Mouse (Mus musculus) lung, embryonic 15.5 days (tissue): Measurements from ENCODE around the gene Tmem176a. TPM values are rescaled to one million over a fixed set of nuclear protein-coding genes. Genes with fewer than 3 reads are reported as not detected.
A peak's percentile ranks its signal among the peaks of the same experiment; 100 is the strongest.

ENCODE experiments used
- ATAC-seq: fragments of 200-750 bp; cut with Nextera tagmentation; 2 replicates; pipeline ENCODE4 v1.8.0; 2017; ENCODE audit warnings: moderate number of reproducible peaks, borderline replicate concordance; ENCODE audit not compliant: low FRiP score, low TSS enrichment; ENCODE audit errors: extremely low read depth
- H3K27ac ChIP-seq: fragments of 300-500 bp; sonication (generic); 2 replicates; pipeline ENCODE4 v1.5.1; 2015; ENCODE audit warnings: moderate library complexity, mild to moderate bottlenecking, inconsistent platforms
- H3K27me3 ChIP-seq: fragments of 300-500 bp; sonication (generic); 2 replicates; pipeline ENCODE4 v1.6.1; 2015; ENCODE audit warnings: inconsistent platforms
- H3K36me3 ChIP-seq: fragments of 300-500 bp; sonication (generic); 2 replicates; pipeline ENCODE4 v1.6.1; 2015; ENCODE audit warnings: inconsistent platforms
- H3K4me1 ChIP-seq: fragments of 300-500 bp; sonication (generic); 2 replicates; pipeline ENCODE4 v1.6.1; 2015; ENCODE audit warnings: inconsistent platforms
- H3K4me2 ChIP-seq: fragments of 300-500 bp; sonication (generic); 2 replicates; pipeline ENCODE4 v1.6.1; 2015; ENCODE audit warnings: inconsistent platforms, mild to moderate bottlenecking, moderate library complexity
- H3K4me3 ChIP-seq: fragments of 300-500 bp; sonication (generic); 2 replicates; pipeline ENCODE4 v1.5.1; 2015; ENCODE audit warnings: mild to moderate bottlenecking, inconsistent platforms
- H3K9ac ChIP-seq: fragments of 300-500 bp; sonication (generic); 2 replicates; pipeline ENCODE4 v1.6.1; 2015; ENCODE audit warnings: inconsistent platforms
- H3K9me3 ChIP-seq: fragments of 300-500 bp; sonication (generic); 2 replicates; pipeline ENCODE4 v1.6.1; 2016; ENCODE audit warnings: inconsistent platforms
- WGBS: fragments of 180-500 bp; shearing (Covaris S2); methylation state at CpG from one replicate; pipeline ENCODE4 v1.1.7; 2015; 5-methylcytosine and 5-hydroxymethylcytosine counted together
- polyA plus RNA-seq: library from polyadenylated mRNA; unstranded; fragments of >200 nt; fragmentation: Nextera tagmentation; extraction: Ambion mirVana; gene quantifications from 2 replicates; pipeline ENCODE4 v1.2.1, GENCODE M21; 2015

Gene Tmem176a
- polyA plus RNA-seq, 1 experiment from 2014 or later = 226 TPM

GRCm38 (mm10) chr6:48829651-48830050 is 11.1 kb upstream of the Tmem176a start:
- Histone ChIP-seq H3K9ac (no peak overlapping the region), H3K4me3 (no peak overlapping the region), H3K9me3 (no peaks in the 10 kb centered on the region), H3K27me3 (no peaks in the 10 kb centered on the region), H3K4me1 (peaks cover 20% of the 10 kb centered on the region), H3K36me3 (peaks cover 26% of the 10 kb centered on the region), H3K4me2 (no peak overlapping the region), H3K27ac (peak overlapping the region; percentile 24; the same call in 1 of the 2 replicates)
- ATAC-seq = no peak; the same call in 1 of the 2 replicates

GRCm38 (mm10) chr6:48830241-48830640 is 10.5 kb upstream of the Tmem176a start:
- peaks cover 16% of the 10 kb centered on the region for H3K4me1 ChIP-seq
- no peak overlapping the region for H3K4me3 ChIP-seq
- no peak overlapping the region for H3K9ac ChIP-seq
- 11% methylated on average over 1 of the region's 1 CpGs for WGBS
- no peaks in the 10 kb centered on the region for H3K27me3 ChIP-seq
- H3K27ac ChIP-seq = no peak overlapping the region
- ATAC-seq = no peak
- no peak overlapping the region for H3K4me2 ChIP-seq
- peaks cover 32% of the 10 kb centered on the region for H3K36me3 ChIP-seq
- H3K9me3 ChIP-seq = no peaks in the 10 kb centered on the region

GRCm38 (mm10) chr6:48831141-48831540 is 9.6 kb upstream of the Tmem176a start:
- peaks cover 15% of the 10 kb centered on the region for H3K4me1 ChIP-seq
- no peak overlapping the region for H3K9ac ChIP-seq
- no peak for ATAC-seq
- no peak overlapping the region; the same call in 1 of the 2 replicates for H3K27ac ChIP-seq
- no peak overlapping the region for H3K4me2 ChIP-seq
- H3K36me3 ChIP-seq = peaks cover 41% of the 10 kb centered on the region
- 83% methylated on average over 5 of the region's 5 CpGs for WGBS
- H3K9me3 ChIP-seq = no peaks in the 10 kb centered on the region
- no peaks in the 10 kb centered on the region for H3K27me3 ChIP-seq
- H3K4me3 ChIP-seq = no peak overlapping the region

DNA sequence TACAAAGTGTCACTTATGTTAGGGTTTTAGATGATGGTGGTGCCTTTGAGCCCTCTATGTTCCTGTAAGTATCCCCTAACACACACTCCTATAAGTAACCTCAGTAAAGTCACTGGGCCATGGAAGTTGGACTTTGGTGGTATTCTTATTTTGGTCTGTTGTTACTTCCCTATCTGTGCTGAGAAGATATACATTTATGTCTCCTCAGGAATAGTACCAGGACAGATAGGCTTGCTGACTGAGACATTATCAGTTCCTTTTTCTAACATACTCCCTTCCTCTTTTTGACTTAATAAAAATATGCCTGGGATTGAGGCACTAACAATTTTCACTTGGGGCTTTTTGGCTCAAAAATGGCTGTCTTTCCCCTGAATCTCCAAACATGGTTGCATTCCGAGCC is 8.3 kb upstream of the Tmem176a start:
- peaks cover 54% of the 10 kb centered on the region for H3K36me3 ChIP-seq
- no peaks in the 10 kb centered on the region for H3K27me3 ChIP-seq
- H3K9me3 ChIP-seq = no peaks in the 10 kb centered on the region
- no peak for ATAC-seq
- peaks cover 16% of the 10 kb centered on the region for H3K4me1 ChIP-seq
- WGBS = 87% methylated on average over 1 of the region's 1 CpGs
- no peak overlapping the region for H3K4me3 ChIP-seq
- no peak overlapping the region for H3K27ac ChIP-seq
- no peak overlapping the region for H3K9ac ChIP-seq
- H3K4me2 ChIP-seq = no peak overlapping the region

DNA sequence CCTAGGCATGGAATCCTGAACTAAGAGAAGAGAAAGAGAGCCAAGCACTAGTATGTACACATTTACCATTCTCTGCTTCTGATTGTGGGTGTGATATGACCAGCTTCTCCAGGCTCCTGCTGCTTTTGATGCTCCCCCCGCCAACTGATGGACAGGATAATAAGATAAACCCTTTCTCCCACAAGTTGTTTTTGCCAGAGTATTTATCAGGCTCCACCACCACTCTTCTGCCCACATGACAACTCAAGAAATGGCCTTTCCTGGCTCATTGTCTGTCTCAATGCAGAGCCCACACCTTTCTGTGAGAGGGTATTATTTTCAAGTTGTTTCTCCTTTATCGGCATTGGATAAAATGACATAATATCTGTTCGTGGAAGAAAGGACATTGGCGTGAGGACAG is 7.2 kb upstream of the Tmem176a start:
- Histone ChIP-seq H3K36me3 (peaks cover 65% of the 10 kb centered on the region), H3K27ac (no peak overlapping the region), H3K4me1 (peaks cover 26% of the 10 kb centered on the region), H3K9me3 (no peaks in the 10 kb centered on the region), H3K9ac (no peak overlapping the region), H3K4me3 (no peak overlapping the region), H3K27me3 (no peaks in the 10 kb centered on the region), H3K4me2 (no peak overlapping the region)
- ATAC-seq = no peak
- 95% methylated on average over 4 of the region's 4 CpGs for WGBS

GRCm38 (mm10) chr6:48835241-48835640 is 5.5 kb upstream of the Tmem176a start:
- Histone ChIP-seq H3K27ac (no peak overlapping the region), H3K9me3 (no peaks in the 10 kb centered on the region), H3K4me1 (peaks cover 33% of the 10 kb centered on the region), H3K27me3 (no peaks in the 10 kb centered on the region), H3K9ac (no peak overlapping the region), H3K36me3 (peaks cover 66% of the 10 kb centered on the region), H3K4me3 (no peak overlapping the region), H3K4me2 (no peak overlapping the region)
- 81% methylated on average over 5 of the region's 5 CpGs for WGBS
- no peak for ATAC-seq

DNA sequence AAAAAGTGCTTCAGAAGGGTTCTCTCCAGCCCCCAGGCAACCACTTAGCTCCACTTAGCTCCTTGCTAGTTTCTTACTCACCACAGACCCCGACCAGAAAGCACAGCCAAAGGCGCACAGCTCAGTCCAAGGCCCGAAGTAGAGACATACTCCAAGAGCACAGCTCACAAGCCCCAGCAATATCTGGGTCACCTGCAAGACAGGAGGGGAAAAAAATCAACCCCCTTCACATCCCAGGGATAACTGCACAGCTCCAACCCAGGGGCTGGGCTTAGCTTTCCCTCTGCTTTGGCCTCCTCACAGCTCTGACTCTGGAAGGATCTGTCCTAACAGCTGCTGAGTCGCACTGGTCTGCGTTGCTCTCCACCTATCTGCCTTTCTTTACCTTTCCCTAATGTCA is 4.6 kb upstream of the Tmem176a start:
- 73% methylated on average over 5 of the region's 5 CpGs for WGBS
- Histone ChIP-seq H3K36me3 (peaks cover 66% of the 10 kb centered on the region), H3K9me3 (no peaks in the 10 kb centered on the region)

GRCm38 (mm10) chr6:48837516-48837915 is 3.2 kb upstream of the Tmem176a start:
- H3K36me3 ChIP-seq = peaks cover 61% of the 10 kb centered on the region
- no peak overlapping the region for H3K27ac ChIP-seq
- ATAC-seq = no peak
- no peak overlapping the region for H3K9ac ChIP-seq
- WGBS = 78% methylated on average over 7 of the region's 7 CpGs
- peaks cover 34% of the 10 kb centered on the region for H3K4me1 ChIP-seq
- H3K4me2 ChIP-seq = no peak overlapping the region
- H3K27me3 ChIP-seq = no peaks in the 10 kb centered on the region
- H3K9me3 ChIP-seq = no peaks in the 10 kb centered on the region
- no peak overlapping the region for H3K4me3 ChIP-seq

More for the DNA sequence above, 4.6 kb upstream of the Tmem176a start:
- Histone ChIP-seq H3K9ac (no peak overlapping the region), H3K27me3 (no peaks in the 10 kb centered on the region), H3K4me3 (no peak overlapping the region), H3K4me1 (peaks cover 26% of the 10 kb centered on the region), H3K4me2 (no peak overlapping the region), H3K27ac (no peak overlapping the region)
- no peak for ATAC-seq

GRCm38 (mm10) chr6:48838321-48839080 is 2.2 kb upstream of the Tmem176a start:
- no peak overlapping the region for H3K9ac ChIP-seq
- 51% methylated on average over 6 of the region's 6 CpGs for WGBS
- peak overlapping the region; percentile 76 for H3K4me2 ChIP-seq
- H3K4me1 ChIP-seq = peaks cover 38% of the 10 kb centered on the region
- H3K27ac ChIP-seq = no peak overlapping the region
- peak overlapping the region; percentile 51; the same call in 1 of the 2 replicates for H3K4me3 ChIP-seq
- H3K27me3 ChIP-seq = no peaks in the 10 kb centered on the region
- H3K36me3 ChIP-seq = peaks cover 52% of the 10 kb centered on the region
- no peaks in the 10 kb centered on the region for H3K9me3 ChIP-seq
- no peak for ATAC-seq

- peak within 1 kb of the TSS; percentile 92 for H3K27ac ChIP-seq
- peak within 1 kb of the TSS; percentile 56 for H3K9ac ChIP-seq
- H3K27me3 ChIP-seq = no peaks in the 10 kb centered on the region
- no peaks in the 10 kb centered on the region for H3K9me3 ChIP-seq
- WGBS = 0% methylated on average over 6 of the region's 6 CpGs
- peak within 1 kb of the TSS; percentile 51 for H3K4me3 ChIP-seq
- peaks cover 43% of the 10 kb centered on the region for H3K36me3 ChIP-seq
- ATAC-seq = peak; percentile 92
- peak within 1 kb of the TSS; percentile 76 for H3K4me2 ChIP-seq
- peaks cover 38% of the 10 kb centered on the region for H3K4me1 ChIP-seq
These were observed 380 bp downstream of the Tmem176a start, which contains the start of gene Tmem176b for GRCm38 (mm10) chr6:48840973-48841625. Gene Tmem176b (minus strand): TSS chr6:48841496.

- H3K27ac ChIP-seq = peak overlapping the region; percentile 92
- H3K4me2 ChIP-seq = peak overlapping the region; percentile 76
- H3K4me1 ChIP-seq = peaks cover 38% of the 10 kb centered on the region
- H3K4me3 ChIP-seq = peak overlapping the region; percentile 51
- H3K9ac ChIP-seq = peak overlapping the region; percentile 56
- no peak for ATAC-seq
- H3K9me3 ChIP-seq = no peaks in the 10 kb centered on the region
- peaks cover 32% of the 10 kb centered on the region for H3K36me3 ChIP-seq
- no peaks in the 10 kb centered on the region for H3K27me3 ChIP-seq
- 39% methylated on average over 11 of the region's 11 CpGs for WGBS
These were observed 1.6 kb downstream of the Tmem176a start for GRCm38 (mm10) chr6:48842111-48842842.

DNA sequence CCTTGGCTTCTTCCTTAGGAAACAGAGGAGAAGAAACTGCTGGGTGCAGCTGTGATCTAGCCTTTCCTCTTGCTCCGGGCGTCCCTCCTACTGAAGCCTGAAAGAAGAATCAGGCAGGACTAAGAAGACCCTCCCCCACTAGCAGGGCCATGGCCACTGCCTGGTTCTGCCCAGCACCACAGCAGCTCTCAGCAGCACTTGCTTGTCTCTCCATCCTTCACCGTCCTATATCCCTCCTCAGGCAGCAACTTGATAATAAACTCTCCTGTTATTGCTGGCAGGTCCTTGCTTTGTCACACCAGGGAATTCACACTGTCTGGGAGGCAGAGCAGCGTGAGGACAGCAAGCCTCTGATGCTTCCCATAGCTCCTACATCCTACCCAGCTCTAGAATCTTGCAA is 4.4 kb downstream of the Tmem176a start:
- peaks cover 12% of the 10 kb centered on the region for H3K4me1 ChIP-seq
- H3K9ac ChIP-seq = no peak overlapping the region
- H3K27ac ChIP-seq = no peak overlapping the region
- no peak overlapping the region for H3K4me3 ChIP-seq
- WGBS = 68% methylated on average over 4 of the region's 4 CpGs
- H3K4me2 ChIP-seq = no peak overlapping the region
- H3K36me3 ChIP-seq = peaks cover 18% of the 10 kb centered on the region
- no peak for ATAC-seq
- no peaks in the 10 kb centered on the region for H3K9me3 ChIP-seq
- H3K27me3 ChIP-seq = no peaks in the 10 kb centered on the region
